Mouse (Mus musculus) mature B cell (primary cell): Measurements from ENCODE around the gene Gm10447.

Source experiments
- in situ Hi-C: fragments of 300-500 bp; cut with MboI; formaldehyde crosslinking; loops from 2 replicates; pipeline ENCODE4 v1.14.3; 2019

Gene Gm10447

GRCm38 (mm10) chr11:53478383-53479170 is 21.7 kb upstream of the Gm10447 start:
- in situ Hi-C loops: no loop called here

GRCm38 (mm10) chr11:53477833-53478232 is 20.9 kb upstream of the Gm10447 start:
- in situ Hi-C loops: no loop called here

- in situ Hi-C loops: no loop called here
Observed at GRCm38 (mm10) chr11:53475620-53476019, 18.7 kb upstream of the Gm10447 start.

GRCm38 (mm10) chr11:53472709-53473108 is 15.8 kb upstream of the Gm10447 start:
- in situ Hi-C loops: no loop called here

GRCm38 (mm10) chr11:53469968-53470695 is 13.2 kb upstream of the Gm10447 start, which contains the start of gene Gm9837:
Gene Gm9837 (minus strand): TSS chr11:53470479.
- in situ Hi-C loops: no loop called here

- in situ Hi-C loops: no loop called here
Observed at GRCm38 (mm10) chr11:53469294-53469967, 12.5 kb upstream of the Gm10447 start.

- in situ Hi-C loops: no loop called here
Observed at GRCm38 (mm10) chr11:53466231-53466971, 9.5 kb upstream of the Gm10447 start.

GRCm38 (mm10) chr11:53463551-53464424 is 6.9 kb upstream of the Gm10447 start:
- in situ Hi-C loops: no loop called here

GRCm38 (mm10) chr11:53461727-53462126 is 4.8 kb upstream of the Gm10447 start:
- in situ Hi-C loops: no loop called here

- in situ Hi-C loops: no loop called here
Observed at GRCm38 (mm10) chr11:53460192-53460591, 3.3 kb upstream of the Gm10447 start.

- in situ Hi-C loops: no loop called here
Observed at GRCm38 (mm10) chr11:53458996-53459395, 2.1 kb upstream of the Gm10447 start.

- in situ Hi-C loops: no loop called here
Observed at GRCm38 (mm10) chr11:53457372-53457954, 553 bp upstream of the Gm10447 start.

- in situ Hi-C loops: no loop called here
Observed at GRCm38 (mm10) chr11:53453031-53453430, 3.9 kb downstream of the Gm10447 start.

GRCm38 (mm10) chr11:53452396-53452795 is 4.5 kb downstream of the Gm10447 start:
- in situ Hi-C loops: no loop called here

GRCm38 (mm10) chr11:53451361-53451760 is 5.5 kb downstream of the Gm10447 start:
- in situ Hi-C loops: no loop called here

- in situ Hi-C loops: no loop called here
Observed at GRCm38 (mm10) chr11:53450070-53450705, 6.7 kb downstream of the Gm10447 start.

- in situ Hi-C loops: no loop called here
Observed at GRCm38 (mm10) chr11:53448529-53448928, 8.4 kb downstream of the Gm10447 start.

- in situ Hi-C loops: no loop called here
Observed at GRCm38 (mm10) chr11:53447996-53448395, 8.9 kb downstream of the Gm10447 start.

- in situ Hi-C loops: no loop called here
Observed at GRCm38 (mm10) chr11:53446183-53446582, 10.7 kb downstream of the Gm10447 start.

GRCm38 (mm10) chr11:53445562-53445961 is 11.3 kb downstream of the Gm10447 start:
- in situ Hi-C loops: no loop called here
